8 mouse cellular contexts compared by ENCODE assay signal in the genomic region with DNA sequence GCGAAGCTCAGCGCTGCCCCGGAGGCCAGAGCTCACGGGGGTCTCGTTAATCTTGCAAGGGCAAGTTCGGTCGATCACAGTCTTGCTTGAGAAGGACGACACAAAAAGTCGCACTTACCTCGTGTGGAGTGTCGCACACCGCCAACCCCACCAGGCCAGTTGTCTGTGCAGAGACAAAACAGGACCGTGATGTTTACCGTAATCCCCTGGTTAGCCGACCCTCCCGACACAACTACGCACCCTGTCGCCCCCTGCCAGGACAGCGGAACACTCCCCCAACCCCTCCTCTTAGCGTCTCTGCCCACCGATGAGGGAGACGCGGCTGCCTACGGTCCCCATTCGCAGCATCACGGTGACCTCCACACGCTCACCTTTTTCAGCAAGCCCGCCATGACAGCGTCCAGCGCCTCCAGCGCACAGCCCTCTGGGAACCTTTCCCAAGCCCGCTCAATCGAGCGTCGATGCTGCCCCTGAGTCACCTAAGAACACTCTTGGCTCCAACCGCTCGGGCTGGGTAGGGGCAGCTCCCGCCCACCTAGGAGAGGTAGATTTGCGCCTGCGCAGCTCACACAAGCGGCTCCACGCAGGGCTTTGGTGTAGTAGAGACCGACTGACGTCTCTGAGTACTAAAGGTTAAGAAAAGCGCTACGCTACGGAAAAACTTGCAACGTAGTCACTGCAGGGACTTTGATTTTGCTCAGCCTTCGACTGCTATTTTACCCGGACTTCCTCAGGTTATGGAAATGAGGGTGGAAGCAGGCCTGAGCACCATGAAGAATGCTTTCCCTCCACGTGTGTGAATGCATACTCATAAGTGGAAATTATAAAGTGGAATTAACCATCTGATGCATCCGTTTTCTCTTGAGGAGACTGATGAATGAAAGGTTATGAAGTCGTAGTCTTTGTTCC. TPM values are rescaled to one million over a fixed set of nuclear protein-coding genes. Genes with fewer than 3 reads are reported as not detected.
DNase-seq lines count a peak whose midpoint lies in the region; ATAC-seq and TF ChIP-seq lines count a peak whose summit lies in the region.

A gene (minus strand): TSS at position 859 of the 909 bp plus-strand sequence.

- H3K9ac ChIP-seq in CH12.LX (ENCODE audit: insufficient read depth, low read depth) = peak within 1 kb of the TSS; percentile 76
- peak within 1 kb of the TSS; percentile 65 for H3K9ac ChIP-seq in forebrain, embryonic 11.5 days (ENCODE audit: low read length)
- H3K9ac ChIP-seq in heart, embryonic 16.5 days (ENCODE audit: low read length) = peak within 1 kb of the TSS; percentile 86
- H3K9ac ChIP-seq in liver, embryonic 15.5 days = peak within 1 kb of the TSS; percentile 66
- H3K9ac ChIP-seq in neural tube, embryonic 12.5 days = peak within 1 kb of the TSS; percentile 59

- in situ Hi-C loops in CH12.LX (cut with MboI; ENCODE audit: low pct_ligation_motif_present, low pct_unique_long_range_greater_than_20kb, low sequenced_read_pairs) = loop anchor here (10.0 kb wide), 2 partner anchors 97 to 187 kb away; no protein-coding TSS in a partner anchor

- WGBS in forebrain, embryonic 11.5 days = under 1% methylated on average over 53 of the region's 53 CpGs
- WGBS in heart, embryonic 16.5 days = under 1% methylated on average over 53 of the region's 53 CpGs
- under 1% methylated on average over 53 of the region's 53 CpGs for WGBS in liver, embryonic 15.5 days (ENCODE audit: insufficient replicate concordance)
- under 1% methylated on average over 53 of the region's 53 CpGs for WGBS in neural tube, embryonic 12.5 days

- peak within 1 kb of the TSS; percentile 79 to 98 (median 94) for H3K4me3 ChIP-seq in CH12.LX (replicated peaks in 1 of 3; ENCODE audit: low read depth in 2 of 3, low read length in 2 of 3, poor library complexity in 1 of 3)
- peak within 1 kb of the TSS; percentile 82 for H3K4me3 ChIP-seq in forebrain, embryonic 11.5 days (ENCODE audit: low read depth, low read length)
- peak within 1 kb of the TSS; percentile 92 for H3K4me3 ChIP-seq in heart, embryonic 16.5 days (ENCODE audit: low read length)
- peak within 1 kb of the TSS; percentile 74 for H3K4me3 ChIP-seq in liver, embryonic 15.5 days (replicated peaks)
- peak within 1 kb of the TSS; percentile 71 for H3K4me3 ChIP-seq in neural tube, embryonic 12.5 days

- ATAC-seq in forebrain, embryonic 11.5 days (replicated peaks; ENCODE audit: low FRiP score) = peak; percentile 98
- peak; percentile 97 for ATAC-seq in heart, embryonic 16.5 days (replicated peaks; ENCODE audit: extremely low read depth, insufficient read depth, low FRiP score)
- ATAC-seq in liver, embryonic 15.5 days (ENCODE audit: insufficient read depth) = peak; percentile 98
- peak; percentile 97 for ATAC-seq in neural tube, embryonic 12.5 days (ENCODE audit: low FRiP score, low read depth)

- peak within 1 kb of the TSS; percentile 73 for H3K27ac ChIP-seq in CH12.LX (ENCODE audit: insufficient read depth, low read depth)
- no peak within 1 kb of the TSS for H3K27ac ChIP-seq in forebrain, embryonic 11.5 days (ENCODE audit: low read depth, low read length)
- H3K27ac ChIP-seq in heart, embryonic 16.5 days (ENCODE audit: low read length) = peak within 1 kb of the TSS; percentile 80
- no peak within 1 kb of the TSS; the same call in 1 of the 2 replicates for H3K27ac ChIP-seq in liver, embryonic 15.5 days (replicated peaks)
- H3K27ac ChIP-seq in neural tube, embryonic 12.5 days = no peak within 1 kb of the TSS

- peaks cover 14 to 25% of the 10 kb centered on the region in 2 experiments for H3K36me3 ChIP-seq in CH12.LX (replicated peaks in 1 of 2; ENCODE audit: control insufficient read depth in 1 of 2, insufficient read depth in 1 of 2, low read length in 1 of 2)
- H3K36me3 ChIP-seq in forebrain, embryonic 11.5 days (ENCODE audit: control insufficient read depth, insufficient read depth, low read length) = peaks cover 2% of the 10 kb centered on the region; the same call in 1 of the 2 replicates
- peaks cover 2% of the 10 kb centered on the region for H3K36me3 ChIP-seq in heart, embryonic 16.5 days (ENCODE audit: control insufficient read depth, insufficient read depth)
- H3K36me3 ChIP-seq in liver, embryonic 15.5 days (replicated peaks) = peaks cover 5% of the 10 kb centered on the region
- H3K36me3 ChIP-seq in neural tube, embryonic 12.5 days = peaks cover 1% of the 10 kb centered on the region; the same call in 1 of the 2 replicates

- peak within 1 kb of the TSS; percentile 99 for H3K4me2 ChIP-seq in CH12.LX (ENCODE audit: insufficient read depth, low read depth, poor library complexity, severe bottlenecking)
- H3K4me2 ChIP-seq in forebrain, embryonic 11.5 days (ENCODE audit: low read depth, low read length, severe bottlenecking) = peak within 1 kb of the TSS; percentile 56
- peak within 1 kb of the TSS; percentile 89 for H3K4me2 ChIP-seq in heart, embryonic 16.5 days (ENCODE audit: low read depth, low read length)
- peak within 1 kb of the TSS; percentile 73 for H3K4me2 ChIP-seq in liver, embryonic 15.5 days
- H3K4me2 ChIP-seq in neural tube, embryonic 12.5 days (replicated peaks) = peak within 1 kb of the TSS; percentile 71

- dilution Hi-C loops in CH12.LX (cut with MboI; ENCODE audit: extremely low pct_ligation_motif_present, extremely low pct_unique_long_range_greater_than_20kb, low sequenced_read_pairs) = no loop called here

- peak; percentile 98 for DNase-seq in CH12.LX (ENCODE audit: extremely low read depth)
- DNase-seq in c-Kit-positive CD71-positive TER-119-negative erythroid progenitor cells, embryonic 14.5 days (ENCODE audit: low read depth) = peak; percentile 96
- peak; percentile 96 for DNase-seq in forebrain, embryonic 11.5 days (ENCODE audit: low spot score)
- peak; percentile 97 for DNase-seq in kidney, postnatal 36 days
- DNase-seq in telencephalon, adult 2 months (ENCODE audit: low read depth, low spot score) = peak; percentile 97

- peaks cover 21% of the 10 kb centered on the region for H3K79me2 ChIP-seq in CH12.LX (replicated peaks; ENCODE audit: control insufficient read depth, extremely low read depth, insufficient read depth, poor library complexity, severe bottlenecking)

- TF ChIP-seq POLR2A in CH12.LX (IDR thresholded peaks at IDR 0.05; ENCODE audit: low read depth, low read length) = peak; percentile 84

- no peaks in the 10 kb centered on the region for H3K9me3 ChIP-seq in CH12.LX (replicated peaks; ENCODE audit: low read length)
- H3K9me3 ChIP-seq in forebrain, embryonic 11.5 days (ENCODE audit: control insufficient read depth, low read length) = no peaks in the 10 kb centered on the region
- no peaks in the 10 kb centered on the region for H3K9me3 ChIP-seq in heart, embryonic 16.5 days (replicated peaks; ENCODE audit: control insufficient read depth, low read length)
- H3K9me3 ChIP-seq in liver, embryonic 15.5 days (replicated peaks) = no peaks in the 10 kb centered on the region
- no peaks in the 10 kb centered on the region for H3K9me3 ChIP-seq in neural tube, embryonic 12.5 days

- no peak for TF ChIP-seq CTCF in CH12.LX (conservative IDR thresholded peaks at IDR 0.05 in 1 of 2, IDR thresholded peaks at IDR 0.05 in 1 of 2; ENCODE audit: low read depth in 2 of 2, low read length in 2 of 2)

- no peaks in the 10 kb centered on the region for H3K27me3 ChIP-seq in CH12.LX (replicated peaks)
- H3K27me3 ChIP-seq in forebrain, embryonic 11.5 days (ENCODE audit: control insufficient read depth, insufficient read depth, low read length) = no peaks in the 10 kb centered on the region
- no peaks in the 10 kb centered on the region for H3K27me3 ChIP-seq in heart, embryonic 16.5 days (ENCODE audit: control insufficient read depth, insufficient read depth, low read length)
- no peaks in the 10 kb centered on the region for H3K27me3 ChIP-seq in liver, embryonic 15.5 days
- H3K27me3 ChIP-seq in neural tube, embryonic 12.5 days (replicated peaks) = no peaks in the 10 kb centered on the region

- TF ChIP-seq RAD21 in CH12.LX (IDR thresholded peaks at IDR 0.05; ENCODE audit: low read depth, low read length) = no peak

- no peak for TF ChIP-seq EP300 in CH12.LX (IDR thresholded peaks at IDR 0.05; ENCODE audit: low read length)

- peaks cover 8 to 43% of the 10 kb centered on the region in 2 experiments for H3K4me1 ChIP-seq in CH12.LX (ENCODE audit: control insufficient read depth in 1 of 2, insufficient read depth in 2 of 2)
- H3K4me1 ChIP-seq in forebrain, embryonic 11.5 days (replicated peaks; ENCODE audit: control insufficient read depth, insufficient read depth, low read length) = 0 out of 2 replicates have a peak, but pooled peaks cover 3% of the 10 kb centered on the region
- peaks cover 34% of the 10 kb centered on the region for H3K4me1 ChIP-seq in heart, embryonic 16.5 days (ENCODE audit: control insufficient read depth, insufficient read depth, low read length)
- H3K4me1 ChIP-seq in liver, embryonic 15.5 days (replicated peaks) = peaks cover 24% of the 10 kb centered on the region
- H3K4me1 ChIP-seq in neural tube, embryonic 12.5 days = peaks cover 11% of the 10 kb centered on the region; the same call in 1 of the 2 replicates

TF ChIP-seq in CH12.LX, 34 proteins besides CTCF, POLR2A, EP300 and RAD21 (continues in another document):
- TF ChIP-seq POLR2AphosphoS2 (IDR thresholded peaks at IDR 0.05; ENCODE audit: low read depth, low read length) = peak; percentile 85; the same call in 1 of the 2 replicates
- peak; percentile 93 for TF ChIP-seq HCFC1 (IDR thresholded peaks at IDR 0.05; ENCODE audit: low read depth, low read length)
- peak; percentile 74 for TF ChIP-seq MAX (IDR thresholded peaks at IDR 0.05; ENCODE audit: low read length)
- peak; percentile 90 for TF ChIP-seq TCF12 (IDR thresholded peaks at IDR 0.05; ENCODE audit: low read depth, low read length)
- TF ChIP-seq SIN3A (IDR thresholded peaks at IDR 0.05; ENCODE audit: low read length) = peak; percentile 97
- TF ChIP-seq MYC (IDR thresholded peaks at IDR 0.05; ENCODE audit: low read depth, low read length) = peak; percentile 96
- no peak for TF ChIP-seq ZC3H11A (IDR thresholded peaks at IDR 0.05; ENCODE audit: low read depth, low read length)
- peak; percentile 79; the same call in 1 of the 2 replicates for TF ChIP-seq KAT2A (IDR thresholded peaks at IDR 0.05; ENCODE audit: insufficient replicate concordance, low read length)
- TF ChIP-seq MEF2A (IDR thresholded peaks at IDR 0.05; ENCODE audit: borderline replicate concordance, low read depth, low read length) = peak; percentile 63; the same call in 1 of the 2 replicates
- peak; percentile 38; the same call in 1 of the 2 replicates for TF ChIP-seq TBP (conservative IDR thresholded peaks at IDR 0.05; ENCODE audit: low read depth, low read length)

RNA-seq across cellular contexts. Expression of the gene that starts here (rescaled TPM):
- total RNA-seq in CH12.LX (2012; rRNA removed) = 162 and 222 TPM in 2 replicates
- total RNA-seq in CH12.LX (2014; rRNA removed) = 67.2 and 92.0 TPM in 2 replicates
- polyA plus RNA-seq in CH12.LX (2012; ENCODE audit: insufficient read length, low read depth) = 372 and 433 TPM in 2 replicates
- polyA plus RNA-seq in forebrain, embryonic 11.5 days (2014; fragmentation: Nextera tagmentation; extraction: Ambion mirVana) = 203 and 232 TPM in 2 replicates
- polyA plus RNA-seq in heart, embryonic 16.5 days (2015; fragmentation: Nextera tagmentation; extraction: Ambion mirVana) = 759 and 771 TPM in 2 replicates
- 148 and 181 TPM in 2 replicates for polyA plus RNA-seq in liver, embryonic 15.5 days (2015; fragmentation: Nextera tagmentation; extraction: Ambion mirVana)
- 334 and 347 TPM in 2 replicates for polyA plus RNA-seq in neural tube, embryonic 12.5 days (2016; fragmentation: Nextera tagmentation; extraction: Ambion mirVana)

Comparison
In these comparisons a context has a peak if more than half of its experiments do, and no peak if none do; other contexts are left out.
1. H3K27ac ChIP-seq: peak in CH12.LX (single experiment) and heart, embryonic 16.5 days (single experiment); none in forebrain, embryonic 11.5 days (single experiment), liver, embryonic 15.5 days (single experiment) and neural tube, embryonic 12.5 days (single experiment).
2. Peak in every context shown above with its lines, with median percentiles within 50 percentile points of each other: DNase-seq, H3K4me2 ChIP-seq, H3K4me3 ChIP-seq, H3K9ac ChIP-seq and ATAC-seq.